Mouse (Mus musculus): ENCODE results near the gene Calhm5. TPM values are rescaled to one million over a fixed set of nuclear protein-coding genes. Genes with fewer than 3 reads are reported as not detected.
A peak's percentile ranks its signal among the peaks of the same experiment; 100 is the strongest.

The Calhm5 gene
- 1 to 10 TPM in 1 of 2 experiments, under 1 TPM in 1; 0.78 to 1.0 TPM for total RNA-seq (2021)
- long read RNA-seq, experiment 1, full-length matches to known transcripts, result 5 of 5 reads
- long read RNA-seq, experiment 1, partial matches to known transcripts, result 0 of 5 reads
- long read RNA-seq, experiment 1, other reads (novel, unspliced or antisense), result 0 of 5 reads
- long read RNA-seq, experiment 2, full-length matches to known transcripts, result 8 of 8 reads
- long read RNA-seq, experiment 2, partial matches to known transcripts, result 0 of 8 reads
- long read RNA-seq, experiment 2, other reads (novel, unspliced or antisense), result 0 of 8 reads

GRCm38 (mm10) chr10:34096418-34096883 lies at the start of gene Calhm5:
Gene Calhm5 (minus strand): TSS chr10:34096519.
- DNase-seq (ENCODE audit: low spot score in 2 of 2), result peak in 1 of 2 experiments; percentile 54

GRCm38 (mm10) chr10:34141693-34142092 lies 45.4 kb upstream of the Calhm5 start:
- DNase-seq (ENCODE audit: low spot score in 2 of 2), result no peak

GRCm38 (mm10) chr10:34139768-34140167 lies 43.4 kb upstream of the Calhm5 start:
- DNase-seq (ENCODE audit: low spot score in 2 of 2), result no peak

GRCm38 (mm10) chr10:34138027-34138426 lies 41.7 kb upstream of the Calhm5 start:
- DNase-seq (ENCODE audit: low spot score in 2 of 2), result no peak

- DNase-seq (ENCODE audit: low spot score in 2 of 2), result no peak
Observed at GRCm38 (mm10) chr10:34136432-34136831, 40.1 kb upstream of the Calhm5 start.

- DNase-seq (ENCODE audit: low spot score in 2 of 2), result no peak
Observed at GRCm38 (mm10) chr10:34131356-34131755, 35.0 kb upstream of the Calhm5 start.

GRCm38 (mm10) chr10:34128391-34128790 lies 32.1 kb upstream of the Calhm5 start:
- peak in 1 of 2 experiments; percentile 24 for DNase-seq (ENCODE audit: low spot score in 2 of 2)

- DNase-seq (ENCODE audit: low spot score in 2 of 2), result peak in 1 of 2 experiments; percentile 34
Observed at GRCm38 (mm10) chr10:34127392-34128378, 31.4 kb upstream of the Calhm5 start, which contains the start of gene Calhm6. Gene Calhm6 (minus strand): TSS chr10:34127984.

GRCm38 (mm10) chr10:34118421-34118820 lies 22.1 kb upstream of the Calhm5 start:
- DNase-seq (ENCODE audit: low spot score in 2 of 2), result no peak

- DNase-seq (ENCODE audit: low spot score in 2 of 2), result no peak
Observed at GRCm38 (mm10) chr10:34117770-34118169, 21.5 kb upstream of the Calhm5 start.

- no peak for DNase-seq (ENCODE audit: low spot score in 2 of 2)
Observed at GRCm38 (mm10) chr10:34117131-34117530, 20.8 kb upstream of the Calhm5 start.

GRCm38 (mm10) chr10:34111964-34112738 lies 15.8 kb upstream of the Calhm5 start:
- no peak for DNase-seq (ENCODE audit: low spot score in 2 of 2)

GRCm38 (mm10) chr10:34110863-34111465 lies 14.6 kb upstream of the Calhm5 start:
- DNase-seq (ENCODE audit: low spot score in 2 of 2), result no peak

- no peak for DNase-seq (ENCODE audit: low spot score in 2 of 2)
Observed at GRCm38 (mm10) chr10:34095964-34096363, 355 bp downstream of the Calhm5 start.

GRCm38 (mm10) chr10:34095147-34095546 lies 1.2 kb downstream of the Calhm5 start:
- DNase-seq (ENCODE audit: low spot score in 2 of 2), result no peak

- no peak for DNase-seq (ENCODE audit: low spot score in 2 of 2)
Observed at GRCm38 (mm10) chr10:34091888-34092287, 4.4 kb downstream of the Calhm5 start.

GRCm38 (mm10) chr10:34090481-34090880 lies 5.8 kb downstream of the Calhm5 start:
- DNase-seq (ENCODE audit: low spot score in 2 of 2), result no peak

GRCm38 (mm10) chr10:34089517-34089916 lies 6.8 kb downstream of the Calhm5 start:
- no peak for DNase-seq (ENCODE audit: low spot score in 2 of 2)

- no peak for DNase-seq (ENCODE audit: low spot score in 2 of 2)
Observed at GRCm38 (mm10) chr10:34088515-34088914, 7.8 kb downstream of the Calhm5 start.

- DNase-seq (ENCODE audit: low spot score in 2 of 2), result no peak
Observed at GRCm38 (mm10) chr10:34086514-34086913, 9.8 kb downstream of the Calhm5 start.

Measured in gastrocnemius, postnatal 4 days (tissue).